Mouse (Mus musculus) megakaryocyte, embryonic 14.5 days (primary cell): ENCODE measurements at regions not wholly inside any gene's neighbourhood (a gene's known extent, or its start where the extent isn't known, plus 50 kb on each side); places are given as distances from the start of the nearest gene placed in this dataset.

ENCODE experiments used
- FLI1 ChIP-seq: IDR thresholded peaks from 2 replicates; pipeline ENCODE4 v1.6.1; 2012; ENCODE audit warnings: low read length, inconsistent platforms, mixed read lengths
- GATA1 ChIP-seq: IDR thresholded peaks from 3 replicates; pipeline ENCODE4 v1.6.1; 2012; ENCODE audit warnings: mixed read lengths, low read length, inconsistent platforms, borderline replicate concordance

- TF ChIP-seq GATA1: no peak
- TF ChIP-seq FLI1: no peak
These were observed 53.0 kb upstream of the Ank start for GRCm38 (mm10) chr15:27413486-27413885.
